Mouse (Mus musculus) embryonic fibroblast, embryonic 13.5 days (primary cell): ENCODE data around the gene Lrrc9.

Source experiments
- CTCF ChIP-seq: IDR thresholded peaks from 2 replicates; pipeline ENCODE4 v1.5.1; 2011; ENCODE audit warnings: mild to moderate bottlenecking, control low read depth, low read length, moderate library complexity, borderline replicate concordance; ENCODE audit not compliant: insufficient read depth
- POLR2A ChIP-seq: IDR thresholded peaks from 2 replicates; pipeline ENCODE4 v1.6.1; 2011; ENCODE audit warnings: low read depth, mild to moderate bottlenecking, control low read depth, low read length, moderate library complexity

- TF ChIP-seq CTCF: no peak
- TF ChIP-seq POLR2A: no peak
Measured at GRCm38 (mm10) chr12:72532303-72532702, 90.6 kb downstream of the Lrrc9 start.
